Mouse (Mus musculus): Measurements from ENCODE around the gene Socs3. TPM values are rescaled to one million over a fixed set of nuclear protein-coding genes. Genes with fewer than 3 reads are reported as not detected.

Socs3 gene
- polyA plus RNA-seq, 1 experiment from 2014 or later, result 19.1 TPM

DNA sequence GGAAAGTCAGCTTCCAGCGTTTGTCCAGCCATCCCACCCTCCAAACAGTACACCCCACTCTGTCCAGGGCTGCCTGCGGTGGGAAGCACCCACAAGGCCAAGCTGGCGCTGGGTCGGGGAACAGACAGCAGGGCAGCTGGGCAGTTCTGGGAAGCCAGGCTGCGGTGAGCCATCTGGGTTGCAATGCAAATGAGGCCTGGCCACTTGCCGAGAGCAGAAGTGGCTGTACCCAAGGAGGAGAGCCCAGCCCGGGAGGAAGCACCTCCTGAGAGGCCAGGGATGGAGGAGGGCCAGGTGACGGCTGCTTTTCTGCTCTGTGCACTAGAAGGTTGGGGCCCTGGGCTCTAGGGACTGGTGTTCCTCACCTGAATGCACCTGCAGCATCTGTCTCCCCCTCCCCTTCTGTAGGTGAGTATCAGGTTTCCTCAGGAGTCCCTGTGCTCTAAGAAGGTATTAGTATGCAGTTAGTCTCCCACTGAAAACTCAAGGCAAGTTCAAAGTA is 6.3 kb upstream of the Socs3 start:
- Histone ChIP-seq H3K4me3 (replicated peaks) (no peak overlapping the region), H3K36me3 (no peaks in the 10 kb centered on the region), H3K9ac (0 out of 2 replicates have a peak overlapping the region, but pooled peaks have one; percentile 8), H3K4me2 (replicated peaks) (no peak overlapping the region), H3K27ac (0 out of 2 replicates have a peak overlapping the region, but pooled peaks have one; percentile 37), H3K9me3 (no peaks in the 10 kb centered on the region), H3K4me1 (replicated peaks) (peaks cover 23% of the 10 kb centered on the region), H3K27me3 (replicated peaks) (no peaks in the 10 kb centered on the region)
- 33% methylated on average over 8 of the region's 8 CpGs for WGBS
- 0 out of 2 replicates have a peak, but pooled peaks have one; percentile 22 for ATAC-seq

DNA sequence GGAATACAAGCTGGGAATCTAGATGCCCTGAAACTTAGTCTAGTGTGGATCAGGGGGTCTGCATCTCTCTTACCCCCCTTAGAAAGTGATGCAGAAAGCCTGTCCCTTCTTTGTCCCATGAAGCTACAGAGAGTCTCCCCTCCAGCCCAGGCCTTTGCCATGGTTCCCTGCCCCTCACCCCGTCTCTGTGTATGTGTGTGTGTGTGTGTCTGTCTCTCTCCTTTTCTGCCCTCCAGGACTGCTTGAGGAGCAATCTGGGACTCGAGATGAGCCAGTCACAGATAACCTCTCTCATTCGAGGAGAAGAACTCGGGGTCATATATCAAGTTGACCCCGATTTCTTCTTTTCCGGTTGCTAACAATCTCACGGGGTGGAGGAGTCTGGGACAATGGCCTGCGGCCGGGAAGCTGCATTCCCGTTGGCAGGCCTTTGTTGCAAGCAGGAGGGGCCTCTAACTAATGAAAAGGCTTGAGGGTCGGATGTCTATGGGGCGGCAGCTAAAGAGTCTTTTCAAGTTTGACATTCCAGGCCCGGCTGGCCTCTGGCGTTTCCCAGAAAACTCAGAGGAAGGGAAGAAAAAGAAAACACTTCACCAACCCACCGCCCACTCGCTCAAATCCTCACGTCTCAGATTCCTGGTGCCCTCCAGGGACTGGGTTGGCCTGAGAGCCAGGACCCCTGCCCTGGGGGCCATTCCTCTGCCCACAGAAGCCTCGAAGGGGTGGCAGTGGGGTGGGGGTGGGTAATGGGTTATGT is 5.5 kb upstream of the Socs3 start:
- ATAC-seq, result no peak
- 29% methylated on average over 18 of the region's 18 CpGs for WGBS
- Histone ChIP-seq H3K9me3 (no peaks in the 10 kb centered on the region), H3K36me3 (no peaks in the 10 kb centered on the region), H3K4me1 (replicated peaks) (peaks cover 30% of the 10 kb centered on the region), H3K9ac (0 out of 2 replicates have a peak overlapping the region, but pooled peaks have one; percentile 8), H3K27ac (0 out of 2 replicates have a peak overlapping the region, but pooled peaks have one; percentile 37), H3K4me3 (replicated peaks) (no peak overlapping the region), H3K4me2 (replicated peaks) (no peak overlapping the region), H3K27me3 (replicated peaks) (no peaks in the 10 kb centered on the region)

DNA sequence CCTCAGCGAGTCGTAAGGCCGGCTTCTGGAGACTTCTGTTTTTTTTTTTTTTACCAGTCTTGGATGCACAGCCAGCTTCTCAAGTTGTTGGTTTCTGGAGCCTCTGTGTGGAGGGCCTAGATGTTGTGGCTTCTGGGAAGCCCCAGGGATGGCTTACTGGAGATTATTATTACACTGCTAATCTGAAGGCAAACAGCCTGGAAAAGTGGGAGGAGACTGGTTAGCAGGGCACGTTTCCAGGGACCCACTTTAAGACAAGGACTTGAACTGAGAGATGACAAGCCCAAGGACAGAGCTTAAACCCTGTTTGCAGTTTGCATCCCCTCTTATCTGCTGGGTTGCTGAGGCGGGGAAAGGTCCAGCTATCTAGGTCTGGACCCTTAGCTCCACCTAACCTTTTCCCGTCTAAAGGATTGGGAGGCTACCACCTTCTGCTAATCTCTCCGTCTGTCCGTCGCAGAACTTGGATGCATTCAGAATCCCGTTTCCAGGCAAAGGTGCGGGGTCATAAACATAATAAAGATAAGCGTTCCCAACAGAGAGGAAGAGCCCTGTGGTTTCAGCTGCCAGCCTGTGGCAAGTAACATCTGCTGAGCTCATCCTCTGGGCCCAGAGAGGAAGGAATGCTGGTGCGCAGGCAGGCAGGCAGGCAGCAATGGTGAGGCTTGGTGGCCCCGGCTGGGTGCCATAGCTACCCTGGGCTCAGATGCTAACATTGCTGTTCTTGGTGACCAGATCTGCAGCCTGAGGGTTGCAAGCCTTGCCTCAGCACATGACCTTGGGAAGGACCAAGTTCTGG is 4.7 kb upstream of the Socs3 start:
- Histone ChIP-seq H3K4me2 (replicated peaks) (no peak overlapping the region), H3K36me3 (no peaks in the 10 kb centered on the region), H3K9me3 (no peaks in the 10 kb centered on the region), H3K27me3 (replicated peaks) (no peaks in the 10 kb centered on the region), H3K9ac (no peak overlapping the region), H3K4me1 (replicated peaks) (peaks cover 34% of the 10 kb centered on the region), H3K27ac (no peak overlapping the region), H3K4me3 (replicated peaks) (no peak overlapping the region)
- 35% methylated on average over 14 of the region's 14 CpGs for WGBS
- ATAC-seq, result no peak

DNA sequence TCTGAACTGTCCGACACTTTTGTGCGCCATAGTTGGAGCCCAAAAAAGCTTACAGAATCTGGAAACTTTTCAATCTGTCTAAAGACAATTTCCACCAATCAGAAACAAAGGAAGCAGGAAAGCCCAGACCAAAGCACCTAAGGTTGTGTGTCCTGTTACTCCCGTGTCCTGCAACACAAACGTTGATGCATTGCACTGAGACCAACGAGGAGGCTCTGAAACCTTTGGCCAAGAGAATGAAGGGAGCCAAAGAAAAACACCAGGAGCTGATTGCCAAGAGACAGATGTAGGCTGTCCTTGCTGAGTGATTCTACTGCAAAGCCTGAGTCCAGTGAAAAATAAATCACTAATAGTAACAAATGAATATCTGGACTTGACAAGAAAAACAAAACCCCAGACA is 3.7 kb upstream of the Socs3 start:
- Histone ChIP-seq H3K4me1 (replicated peaks) (peaks cover 34% of the 10 kb centered on the region), H3K4me3 (replicated peaks) (no peak overlapping the region), H3K4me2 (replicated peaks) (no peak overlapping the region), H3K36me3 (no peaks in the 10 kb centered on the region), H3K27me3 (replicated peaks) (no peaks in the 10 kb centered on the region), H3K9me3 (no peaks in the 10 kb centered on the region), H3K9ac (no peak overlapping the region), H3K27ac (no peak overlapping the region)
- ATAC-seq, result no peak
- 39% methylated on average over 5 of the region's 5 CpGs for WGBS

DNA sequence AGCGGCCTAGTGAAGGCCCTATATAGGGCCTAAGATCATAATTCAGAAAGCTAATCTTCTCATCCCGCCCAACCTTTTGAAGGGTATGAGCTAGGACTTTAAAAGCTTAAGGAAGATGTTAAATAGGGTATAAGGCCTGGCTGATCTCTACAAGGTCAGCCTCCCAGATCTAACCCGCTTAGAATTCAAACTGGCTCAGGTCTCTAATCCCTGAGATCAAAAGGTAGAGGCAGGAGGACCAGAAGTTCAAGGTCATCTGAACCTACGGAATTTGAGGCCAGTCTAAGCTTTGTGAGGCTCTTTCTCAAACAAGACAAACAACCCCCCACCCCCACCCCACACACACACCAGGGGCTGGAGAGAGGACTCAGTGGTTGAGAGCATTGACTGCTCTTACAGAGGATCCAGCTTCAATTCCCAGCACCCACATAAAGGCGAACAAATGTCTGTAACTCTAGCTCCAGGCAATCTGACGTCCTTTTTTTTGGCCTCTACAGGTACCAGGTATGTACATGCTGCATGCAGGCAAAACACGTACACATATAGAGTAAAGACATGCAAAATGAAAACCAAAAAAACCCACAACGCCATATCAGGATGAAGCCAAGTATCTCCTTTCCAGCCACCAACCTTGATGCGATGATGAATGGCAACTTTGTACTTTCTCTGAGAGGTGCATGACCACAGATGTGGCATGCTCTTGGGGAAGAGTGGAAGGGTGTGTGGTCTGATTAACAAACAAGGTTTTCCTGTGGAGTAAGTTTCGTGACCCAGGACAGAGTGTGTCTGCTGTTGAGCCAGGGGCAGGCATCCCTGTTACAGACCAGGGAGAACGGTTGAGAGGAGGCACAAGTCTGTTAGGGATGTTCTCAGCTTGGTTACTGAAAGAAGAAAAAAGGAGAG is 3.1 kb upstream of the Socs3 start:
- H3K27ac ChIP-seq, result no peak overlapping the region
- H3K4me1 ChIP-seq (replicated peaks), result peaks cover 34% of the 10 kb centered on the region
- H3K36me3 ChIP-seq, result no peaks in the 10 kb centered on the region
- H3K4me2 ChIP-seq (replicated peaks), result no peak overlapping the region
- no peak overlapping the region for H3K4me3 ChIP-seq (replicated peaks)
- 76% methylated on average over 11 of the region's 11 CpGs for WGBS
- no peak overlapping the region for H3K9ac ChIP-seq
- H3K27me3 ChIP-seq (replicated peaks), result no peaks in the 10 kb centered on the region
- no peaks in the 10 kb centered on the region for H3K9me3 ChIP-seq
- ATAC-seq, result no peak

DNA sequence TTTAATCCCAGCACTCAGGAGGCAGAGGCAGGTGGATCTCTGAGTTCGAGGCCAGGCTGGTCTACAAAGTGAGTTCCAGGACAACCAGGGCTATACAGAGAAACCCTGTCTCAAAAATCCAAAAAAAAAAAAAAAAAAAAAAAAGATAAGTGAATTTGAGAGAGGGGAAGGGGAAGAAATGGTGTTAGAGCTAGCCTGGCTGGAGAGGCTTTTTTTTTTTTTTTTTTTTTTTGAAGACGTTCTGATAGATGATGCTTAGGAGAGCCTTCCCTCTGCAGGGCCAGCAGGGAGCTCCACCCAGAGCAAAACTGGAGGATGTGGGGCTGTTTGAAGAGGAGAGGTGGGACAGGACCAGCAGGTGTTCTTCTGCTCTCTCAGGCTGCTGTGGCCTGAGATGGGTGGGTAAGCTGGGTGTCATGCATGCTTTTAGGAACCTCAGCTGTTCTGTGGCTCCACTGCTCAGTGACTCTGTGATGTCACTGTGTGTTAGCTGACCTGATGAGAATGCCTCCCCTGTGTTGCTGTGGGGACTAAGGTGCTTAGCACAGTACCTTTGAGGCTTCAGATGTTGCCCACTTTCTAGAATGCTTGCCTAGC is 1.9 kb upstream of the Socs3 start:
- Histone ChIP-seq H3K27me3 (replicated peaks) (no peaks in the 10 kb centered on the region), H3K4me2 (replicated peaks) (no peak overlapping the region), H3K9me3 (no peaks in the 10 kb centered on the region), H3K4me3 (replicated peaks) (no peak overlapping the region), H3K27ac (no peak overlapping the region), H3K36me3 (no peaks in the 10 kb centered on the region), H3K9ac (no peak overlapping the region), H3K4me1 (replicated peaks) (peaks cover 46% of the 10 kb centered on the region)
- no peak for ATAC-seq
- 53% methylated on average over 2 of the region's 2 CpGs for WGBS

DNA sequence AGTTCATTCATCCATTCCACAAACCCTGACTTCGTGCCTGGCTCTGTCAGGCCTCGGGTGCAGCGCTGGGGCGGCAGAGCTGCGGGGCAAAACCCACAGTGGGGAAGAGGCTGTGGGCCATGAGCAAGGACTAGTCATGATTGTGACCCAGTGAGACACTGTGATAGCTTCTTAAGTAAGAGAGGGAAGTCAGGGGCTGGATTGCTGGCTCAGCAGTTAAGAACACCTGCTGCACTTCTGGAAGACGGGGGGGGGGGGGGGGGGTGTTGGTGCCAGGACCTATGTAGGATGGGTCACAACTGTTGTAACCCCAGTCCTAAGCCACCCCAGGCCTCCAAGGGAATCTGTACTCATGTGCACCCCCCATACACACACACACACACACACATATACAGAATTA is 1.3 kb upstream of the Socs3 start:
- peaks cover 51% of the 10 kb centered on the region for H3K4me1 ChIP-seq (replicated peaks)
- ATAC-seq, result no peak
- H3K27ac ChIP-seq, result no peak overlapping the region

DNA sequence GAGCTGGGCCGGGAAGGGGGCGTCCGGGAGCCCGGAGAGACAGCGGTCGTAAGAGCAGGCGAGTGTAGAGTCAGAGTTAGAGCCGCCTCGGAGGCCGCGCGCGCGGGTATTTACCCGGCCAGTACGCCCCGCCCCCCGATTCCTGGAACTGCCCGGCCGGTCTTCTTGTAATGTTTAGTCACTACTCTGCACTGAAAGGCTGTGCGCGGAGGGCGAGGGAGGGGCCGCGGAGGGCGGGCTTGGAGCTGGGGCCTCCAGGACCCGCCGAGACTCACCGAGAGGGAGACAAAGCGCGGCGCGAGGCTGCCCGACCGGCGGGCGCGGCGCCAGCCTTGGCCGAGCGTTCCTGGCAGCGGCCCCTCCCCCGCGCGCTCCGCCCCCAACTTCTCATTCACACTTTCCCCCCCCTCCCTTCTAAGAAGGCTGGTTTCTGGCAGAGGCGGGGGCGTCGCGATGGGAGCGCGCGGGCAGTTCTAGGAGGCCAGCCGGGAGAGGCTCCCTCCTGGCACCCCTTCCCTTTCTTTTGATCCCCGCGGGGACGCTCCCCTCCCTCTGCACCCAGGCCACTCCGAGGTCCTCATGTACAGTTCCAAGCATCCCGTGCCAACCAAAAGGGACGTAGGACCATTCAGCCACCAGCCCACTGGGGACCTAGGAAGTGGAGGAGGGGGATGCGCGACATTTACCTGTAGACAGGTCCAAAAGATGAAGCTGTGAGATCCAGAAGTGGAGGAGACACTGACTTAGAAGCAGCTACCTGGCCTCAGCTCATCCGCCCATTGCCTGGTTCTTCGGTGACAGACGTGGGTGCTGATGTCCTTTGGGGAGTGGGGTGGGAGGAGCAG is 525 bp downstream of the Socs3 start:
- peak; percentile 94 for ATAC-seq
- H3K4me1 ChIP-seq (replicated peaks), result peaks cover 50% of the 10 kb centered on the region
- peak overlapping the region; percentile 74 for H3K4me3 ChIP-seq (replicated peaks)

More for the DNA sequence above, 1.3 kb upstream of the Socs3 start:
- H3K4me3 ChIP-seq (replicated peaks), result no peak overlapping the region
- 77% methylated on average over 6 of the region's 6 CpGs for whole genome bisulfite sequencing
- H3K9me3 ChIP-seq, result no peaks in the 10 kb centered on the region
- no peaks in the 10 kb centered on the region for H3K36me3 ChIP-seq
- no peak overlapping the region for H3K9ac ChIP-seq
- no peaks in the 10 kb centered on the region for H3K27me3 ChIP-seq (replicated peaks)
- H3K4me2 ChIP-seq (replicated peaks), result peak overlapping the region; percentile 95; the same call in 1 of the 2 replicates

DNA sequence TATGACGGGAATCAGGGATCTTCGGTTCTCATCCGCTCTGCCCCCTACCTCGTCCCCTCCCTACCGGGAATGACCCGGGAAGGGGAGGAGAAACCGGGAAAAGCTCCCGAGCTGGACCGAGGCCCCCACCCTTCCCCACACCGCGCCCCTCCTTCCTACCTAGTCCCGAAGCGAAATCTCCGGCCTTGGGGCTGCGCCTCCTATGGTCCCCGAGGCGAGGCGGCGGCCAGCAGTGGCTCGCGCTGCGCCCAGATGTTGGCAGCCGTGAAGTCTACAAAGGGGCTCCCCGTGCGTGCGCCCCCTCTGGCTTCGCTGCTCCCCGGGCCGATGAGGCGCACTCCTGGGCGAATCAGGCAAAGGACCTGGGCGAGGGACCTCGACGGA is 1.1 kb downstream of the Socs3 start:
- Histone ChIP-seq H3K9ac (peak overlapping the region; percentile 82), H3K36me3 (no peaks in the 10 kb centered on the region), H3K27ac (peak overlapping the region; percentile 97), H3K27me3 (replicated peaks) (no peaks in the 10 kb centered on the region), H3K9me3 (no peaks in the 10 kb centered on the region), H3K4me1 (replicated peaks) (peaks cover 51% of the 10 kb centered on the region), H3K4me2 (replicated peaks) (peak overlapping the region; percentile 95), H3K4me3 (replicated peaks) (peak overlapping the region; percentile 74)
- under 1% methylated on average over 34 of the region's 34 CpGs for WGBS
- ATAC-seq, result peak; percentile 50

More for the DNA sequence above, 525 bp downstream of the Socs3 start:
- Histone ChIP-seq H3K27ac (peak overlapping the region; percentile 97), H3K9me3 (no peaks in the 10 kb centered on the region), H3K9ac (peak overlapping the region; percentile 82), H3K4me2 (replicated peaks) (peak overlapping the region; percentile 95), H3K36me3 (no peaks in the 10 kb centered on the region), H3K27me3 (replicated peaks) (no peaks in the 10 kb centered on the region)
- under 1% methylated on average over 59 of the region's 65 CpGs for WGBS

DNA sequence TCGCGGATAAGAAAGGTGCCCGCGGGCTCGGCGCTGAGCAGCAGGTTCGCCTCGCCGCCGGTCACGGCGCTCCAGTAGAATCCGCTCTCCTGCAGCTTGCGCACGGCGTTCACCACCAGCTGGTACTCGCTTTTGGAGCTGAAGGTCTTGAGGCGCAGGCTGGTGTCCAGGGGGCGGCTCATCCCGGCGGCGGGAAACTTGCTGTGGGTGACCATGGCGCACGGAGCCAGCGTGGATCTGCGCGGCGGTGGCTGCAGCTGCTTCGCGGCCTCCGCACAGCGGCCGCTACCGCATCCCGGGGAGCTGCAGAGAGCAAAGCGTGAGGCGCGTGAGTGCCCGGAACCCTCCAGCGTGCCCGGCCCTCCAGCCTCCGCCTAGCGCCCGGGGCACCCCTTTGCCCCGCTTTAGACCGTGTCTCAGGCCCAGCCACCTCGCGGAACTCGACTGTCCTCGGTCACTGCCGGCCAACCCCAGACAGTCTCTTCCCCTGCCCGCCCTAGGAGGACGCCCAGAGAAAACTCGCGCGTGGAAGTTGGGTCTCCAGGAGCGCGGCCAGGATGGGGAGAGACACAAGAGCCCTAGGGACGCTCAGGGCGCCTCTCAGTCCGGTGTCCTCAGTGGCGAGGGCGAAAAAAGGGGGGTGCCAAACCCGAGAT is 1.7 kb downstream of the Socs3 start:
- Histone ChIP-seq H3K36me3 (no peaks in the 10 kb centered on the region), H3K4me3 (replicated peaks) (peak overlapping the region; percentile 74), H3K27me3 (replicated peaks) (no peaks in the 10 kb centered on the region), H3K27ac (peak overlapping the region; percentile 97), H3K4me1 (replicated peaks) (peaks cover 55% of the 10 kb centered on the region), H3K9ac (peak overlapping the region; percentile 82), H3K9me3 (no peaks in the 10 kb centered on the region), H3K4me2 (replicated peaks) (peak overlapping the region; percentile 95)
- under 1% methylated on average over 64 of the region's 64 CpGs for WGBS
- ATAC-seq, result no peak

Data from intestine, embryonic 15.5 days (tissue).